Mouse (Mus musculus): ENCODE data around the gene 9430097D07Rik. TPM values are rescaled to one million over a fixed set of nuclear protein-coding genes. Genes with fewer than 3 reads are reported as not detected.

Gene 9430097D07Rik
- polyA plus RNA-seq, 1 experiment from 2014 or later: not detected

DNA sequence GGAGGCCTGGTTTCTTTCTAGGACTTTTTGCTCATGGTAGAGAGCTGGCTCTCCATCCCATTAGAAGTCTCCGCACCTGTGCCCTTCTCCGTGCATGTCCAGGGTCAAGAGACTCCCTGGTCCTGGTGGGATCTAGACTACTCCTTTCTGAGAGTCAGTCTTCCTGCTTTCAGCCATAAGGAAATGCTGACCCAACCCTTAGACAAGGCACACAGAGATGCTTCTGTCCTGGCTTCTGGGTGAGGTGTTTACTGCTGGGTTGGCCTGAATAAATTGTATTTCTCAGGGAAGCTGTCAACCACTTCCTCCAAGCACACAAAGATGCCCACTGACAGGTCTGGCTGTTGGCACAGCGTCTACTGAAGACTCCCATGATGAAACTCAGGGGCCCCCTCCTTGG, 23.9 kb upstream of the 9430097D07Rik start, which contains the start of gene St6galnac6:
Gene St6galnac6, plus strand, starts transcription at position 301 of the 400 bp plus-strand sequence.
- Histone ChIP-seq H3K9me3 (ENCODE audit: control insufficient read depth, low read length) (no peaks in the 10 kb centered on the region), H3K4me1 (replicated peaks; ENCODE audit: control insufficient read depth, insufficient read depth, low read length) (peaks cover 10% of the 10 kb centered on the region), H3K4me3 (ENCODE audit: low read length) (no peak within 1 kb of the TSS), H3K9ac (ENCODE audit: low read length) (no peak within 1 kb of the TSS), H3K27me3 (ENCODE audit: control insufficient read depth, insufficient read depth, low read depth, low read length) (no peaks in the 10 kb centered on the region), H3K4me2 (ENCODE audit: low read depth, low read length) (no peak within 1 kb of the TSS), H3K36me3 (ENCODE audit: control insufficient read depth, insufficient read depth, low read length) (peaks cover 5% of the 10 kb centered on the region), H3K27ac (ENCODE audit: low read length) (no peak within 1 kb of the TSS)
- ATAC-seq (ENCODE audit: low read depth): no peak
- WGBS: 90% methylated on average over 3 of the region's 3 CpGs

DNA sequence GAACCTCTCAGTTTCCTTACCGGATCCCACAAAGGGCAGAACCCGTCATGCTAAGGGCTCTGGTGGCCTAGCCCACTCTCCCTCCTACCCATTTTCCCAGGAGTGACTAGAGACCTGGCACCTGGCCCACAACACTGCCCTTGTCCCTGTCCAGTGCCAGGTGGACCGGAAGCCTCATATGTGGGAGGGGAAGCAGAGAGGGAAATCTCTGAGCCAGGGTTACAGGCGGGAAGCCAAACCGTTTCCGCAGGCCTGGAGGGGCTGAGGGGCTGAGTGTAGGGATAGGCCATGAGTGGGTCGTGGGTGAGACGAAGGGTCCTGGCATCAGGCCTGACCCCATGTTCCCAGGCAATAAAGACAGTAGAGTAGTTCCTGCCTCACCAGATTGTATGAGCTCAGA, 23.0 kb upstream of the 9430097D07Rik start:
- ATAC-seq (ENCODE audit: low read depth): no peak
- Histone ChIP-seq H3K9ac (ENCODE audit: low read length) (no peak overlapping the region), H3K27ac (ENCODE audit: low read length) (no peak overlapping the region), H3K4me2 (ENCODE audit: low read depth, low read length) (no peak overlapping the region), H3K9me3 (ENCODE audit: control insufficient read depth, low read length) (no peaks in the 10 kb centered on the region), H3K4me1 (replicated peaks; ENCODE audit: control insufficient read depth, insufficient read depth, low read length) (peaks cover 10% of the 10 kb centered on the region), H3K27me3 (ENCODE audit: control insufficient read depth, insufficient read depth, low read depth, low read length) (no peaks in the 10 kb centered on the region), H3K36me3 (ENCODE audit: control insufficient read depth, insufficient read depth, low read length) (peaks cover 9% of the 10 kb centered on the region), H3K4me3 (ENCODE audit: low read length) (no peak overlapping the region)
- WGBS: 78% methylated on average over 8 of the region's 8 CpGs

DNA sequence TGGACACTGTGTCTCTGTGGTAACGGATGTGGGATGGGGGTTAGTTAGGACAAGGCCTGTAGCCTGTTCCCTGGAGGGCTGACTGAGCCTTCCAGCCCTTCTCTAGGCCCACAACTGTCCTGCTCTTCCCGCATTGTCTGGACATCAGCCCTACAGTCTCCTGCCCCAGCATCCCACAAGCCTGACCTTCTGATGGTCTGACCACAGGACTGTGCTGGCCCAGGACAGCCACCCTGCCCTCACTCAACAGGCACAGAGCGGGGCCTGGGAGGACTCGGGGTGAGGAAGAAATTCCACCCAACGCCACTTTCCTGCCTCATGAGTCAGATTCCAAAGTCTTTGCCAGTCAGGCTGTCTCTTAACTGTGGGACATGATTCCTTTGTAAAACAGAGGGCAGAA, 22.2 kb upstream of the 9430097D07Rik start:
- Histone ChIP-seq H3K4me1 (replicated peaks; ENCODE audit: control insufficient read depth, insufficient read depth, low read length) (peaks cover 10% of the 10 kb centered on the region), H3K36me3 (ENCODE audit: control insufficient read depth, insufficient read depth, low read length) (peaks cover 9% of the 10 kb centered on the region), H3K27ac (ENCODE audit: low read length) (no peak overlapping the region), H3K9ac (ENCODE audit: low read length) (no peak overlapping the region), H3K9me3 (ENCODE audit: control insufficient read depth, low read length) (no peaks in the 10 kb centered on the region), H3K4me3 (ENCODE audit: low read length) (no peak overlapping the region), H3K27me3 (ENCODE audit: control insufficient read depth, insufficient read depth, low read depth, low read length) (no peaks in the 10 kb centered on the region), H3K4me2 (ENCODE audit: low read depth, low read length) (no peak overlapping the region)
- 84% methylated on average over 5 of the region's 5 CpGs for WGBS
- ATAC-seq (ENCODE audit: low read depth): no peak

DNA sequence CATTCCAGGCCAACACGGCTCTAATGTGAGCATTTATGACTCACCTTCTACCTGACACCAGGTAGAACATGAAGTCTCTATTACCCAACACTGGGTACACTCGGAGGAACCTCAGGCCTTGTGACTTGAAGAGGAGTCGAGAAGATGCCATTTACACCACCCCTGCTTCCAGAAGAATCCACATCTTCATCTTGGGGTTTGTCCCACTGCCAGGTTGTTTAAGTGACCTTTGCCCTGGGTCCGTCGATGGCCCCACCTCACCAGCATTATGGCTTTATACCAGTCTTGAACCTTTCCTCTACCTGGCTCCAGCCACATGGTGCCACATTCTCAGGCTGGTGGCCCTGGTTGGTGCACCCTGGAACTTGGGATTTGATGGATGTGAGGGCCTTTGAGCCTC, 21.8 kb upstream of the 9430097D07Rik start:
- no peak overlapping the region for H3K9ac ChIP-seq (ENCODE audit: low read length)

DNA sequence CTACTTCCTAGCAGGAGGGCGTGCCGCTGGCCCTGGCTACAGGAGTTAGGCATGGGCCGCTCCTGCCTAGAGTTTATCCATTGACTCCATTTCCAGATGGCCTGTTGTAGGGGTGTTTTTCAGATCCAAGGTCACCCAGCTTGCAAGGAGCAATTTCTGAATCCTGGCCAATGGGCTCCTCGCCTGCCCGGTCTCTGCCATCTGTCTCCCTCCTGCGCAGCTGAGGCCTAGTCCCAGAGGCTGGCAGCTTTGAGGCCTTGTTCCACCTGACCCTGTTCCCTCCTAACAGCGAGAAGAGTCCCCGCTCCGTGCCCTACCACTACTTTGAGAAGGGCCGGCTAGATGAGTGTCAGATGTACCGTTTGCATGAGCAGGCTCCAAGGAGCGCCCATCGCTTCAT, 21.2 kb upstream of the 9430097D07Rik start:
- Histone ChIP-seq H3K4me1 (replicated peaks; ENCODE audit: control insufficient read depth, insufficient read depth, low read length) (peaks cover 6% of the 10 kb centered on the region; the same call in 1 of the 2 replicates), H3K4me2 (ENCODE audit: low read depth, low read length) (no peak overlapping the region), H3K9ac (ENCODE audit: low read length) (no peak overlapping the region), H3K27ac (ENCODE audit: low read length) (no peak overlapping the region), H3K4me3 (ENCODE audit: low read length) (no peak overlapping the region), H3K36me3 (ENCODE audit: control insufficient read depth, insufficient read depth, low read length) (peaks cover 9% of the 10 kb centered on the region), H3K9me3 (ENCODE audit: control insufficient read depth, low read length) (no peaks in the 10 kb centered on the region), H3K27me3 (ENCODE audit: control insufficient read depth, insufficient read depth, low read depth, low read length) (no peaks in the 10 kb centered on the region)
- no peak for ATAC-seq (ENCODE audit: low read depth)
- WGBS: 89% methylated on average over 13 of the region's 13 CpGs

More for the DNA sequence above, 21.8 kb upstream of the 9430097D07Rik start:
- Histone ChIP-seq H3K4me1 (replicated peaks; ENCODE audit: control insufficient read depth, insufficient read depth, low read length) (peaks cover 11% of the 10 kb centered on the region), H3K27me3 (ENCODE audit: control insufficient read depth, insufficient read depth, low read depth, low read length) (no peaks in the 10 kb centered on the region), H3K9me3 (ENCODE audit: control insufficient read depth, low read length) (no peaks in the 10 kb centered on the region), H3K27ac (ENCODE audit: low read length) (no peak overlapping the region), H3K4me2 (ENCODE audit: low read depth, low read length) (no peak overlapping the region), H3K36me3 (ENCODE audit: control insufficient read depth, insufficient read depth, low read length) (peaks cover 9% of the 10 kb centered on the region), H3K4me3 (ENCODE audit: low read length) (no peak overlapping the region)
- ATAC-seq (ENCODE audit: low read depth): no peak
- WGBS: 80% methylated on average over 5 of the region's 5 CpGs

DNA sequence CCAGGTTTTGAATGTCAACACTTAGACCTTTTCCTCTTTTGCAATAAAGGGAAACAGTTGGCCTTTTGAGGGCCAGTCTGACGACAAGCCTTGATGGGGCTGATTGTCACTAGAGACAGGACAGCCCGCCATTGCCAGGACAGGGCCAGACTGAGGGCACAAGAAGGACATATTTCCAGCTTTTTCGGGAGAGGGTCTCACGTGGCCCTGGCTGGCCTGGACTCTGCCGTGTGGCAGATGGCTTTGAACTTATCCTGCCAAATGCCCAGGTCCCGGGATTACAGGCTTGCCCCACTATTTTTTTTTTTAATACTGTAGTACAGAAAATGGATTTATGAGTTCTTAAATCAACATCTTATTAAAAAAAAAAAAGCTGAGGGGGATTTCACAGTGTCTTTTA, 15.8 kb upstream of the 9430097D07Rik start:
- Histone ChIP-seq H3K36me3 (ENCODE audit: control insufficient read depth, insufficient read depth, low read length) (peaks cover 4% of the 10 kb centered on the region), H3K4me2 (ENCODE audit: low read depth, low read length) (no peak overlapping the region), H3K9ac (ENCODE audit: low read length) (no peak overlapping the region), H3K9me3 (ENCODE audit: control insufficient read depth, low read length) (no peaks in the 10 kb centered on the region), H3K27me3 (ENCODE audit: control insufficient read depth, insufficient read depth, low read depth, low read length) (no peaks in the 10 kb centered on the region), H3K27ac (ENCODE audit: low read length) (no peak overlapping the region), H3K4me3 (ENCODE audit: low read length) (no peak overlapping the region), H3K4me1 (replicated peaks; ENCODE audit: control insufficient read depth, insufficient read depth, low read length) (peaks cover 37% of the 10 kb centered on the region)
- 57% methylated on average over 6 of the region's 6 CpGs for WGBS
- no peak for ATAC-seq (ENCODE audit: low read depth)

DNA sequence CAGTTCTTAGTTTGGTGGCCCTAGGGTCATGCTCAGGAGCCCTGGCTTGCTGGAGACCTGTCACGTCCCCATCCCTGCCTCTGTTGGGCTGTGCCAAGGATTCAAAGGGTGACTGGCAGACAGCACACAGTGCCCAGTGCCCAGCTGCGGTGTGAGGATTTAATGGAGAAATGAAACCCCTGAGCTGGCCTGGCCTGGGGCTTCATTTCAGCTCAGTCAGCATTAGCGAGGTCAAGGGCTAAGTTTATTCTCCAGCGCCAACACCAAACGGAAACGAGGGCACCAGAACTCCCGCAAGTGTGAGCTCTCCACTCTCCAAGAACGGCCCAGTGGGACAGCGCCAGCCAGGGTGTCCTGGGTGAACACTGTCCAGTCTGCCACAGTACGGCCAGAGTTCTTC, 14.7 kb upstream of the 9430097D07Rik start:
- peaks cover 4% of the 10 kb centered on the region for H3K36me3 ChIP-seq (ENCODE audit: control insufficient read depth, insufficient read depth, low read length)
- H3K4me2 ChIP-seq (ENCODE audit: low read depth, low read length): no peak overlapping the region
- H3K27me3 ChIP-seq (ENCODE audit: control insufficient read depth, insufficient read depth, low read depth, low read length): no peaks in the 10 kb centered on the region
- no peak overlapping the region for H3K27ac ChIP-seq (ENCODE audit: low read length)
- 62% methylated on average over 10 of the region's 10 CpGs for WGBS
- no peak overlapping the region for H3K4me3 ChIP-seq (ENCODE audit: low read length)
- peaks cover 38% of the 10 kb centered on the region for H3K4me1 ChIP-seq (replicated peaks; ENCODE audit: control insufficient read depth, insufficient read depth, low read length)
- ATAC-seq (ENCODE audit: low read depth): no peak
- H3K9me3 ChIP-seq (ENCODE audit: control insufficient read depth, low read length): no peaks in the 10 kb centered on the region
- no peak overlapping the region for H3K9ac ChIP-seq (ENCODE audit: low read length)

DNA sequence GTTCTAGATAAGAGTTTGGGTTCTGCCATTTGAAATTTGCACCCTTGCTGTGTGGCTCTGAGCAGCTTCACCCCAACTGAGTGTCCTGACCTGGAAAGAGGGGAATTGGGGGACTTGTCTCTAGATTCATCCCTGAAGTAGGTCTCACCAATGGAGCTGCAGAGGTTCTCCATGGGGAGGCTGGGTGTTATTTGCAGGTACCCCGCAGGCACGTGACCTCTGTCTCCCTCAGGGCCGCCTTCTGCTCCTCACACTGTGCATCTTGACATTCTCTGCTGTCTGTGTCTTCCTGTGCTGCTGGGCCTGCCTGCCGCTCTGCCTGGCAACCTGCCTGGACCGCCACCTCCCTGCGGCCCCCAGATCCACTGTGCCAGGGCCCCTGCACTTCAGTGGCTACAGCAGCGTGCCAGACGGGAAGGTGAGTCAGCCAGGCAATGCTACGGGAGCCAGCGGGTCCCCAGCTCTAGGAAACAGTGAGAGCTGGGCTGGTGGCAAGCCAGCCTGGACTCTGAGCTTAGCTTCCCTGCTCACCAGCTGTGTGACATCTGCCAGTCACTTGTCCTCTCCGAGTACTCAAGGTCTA, 13.8 kb upstream of the 9430097D07Rik start:
- no peak overlapping the region for H3K4me3 ChIP-seq (ENCODE audit: low read length)
- ATAC-seq (ENCODE audit: low read depth): no peak
- H3K27ac ChIP-seq (ENCODE audit: low read length): no peak overlapping the region
- H3K36me3 ChIP-seq (ENCODE audit: control insufficient read depth, insufficient read depth, low read length): peaks cover 3% of the 10 kb centered on the region
- peaks cover 38% of the 10 kb centered on the region for H3K4me1 ChIP-seq (replicated peaks; ENCODE audit: control insufficient read depth, insufficient read depth, low read length)
- WGBS: 41% methylated on average over 11 of the region's 11 CpGs
- no peak overlapping the region for H3K4me2 ChIP-seq (ENCODE audit: low read depth, low read length)
- H3K27me3 ChIP-seq (ENCODE audit: control insufficient read depth, insufficient read depth, low read depth, low read length): no peaks in the 10 kb centered on the region
- 0 out of 2 replicates have a peak overlapping the region, but pooled peaks have one; percentile 17 for H3K9ac ChIP-seq (ENCODE audit: low read length)
- H3K9me3 ChIP-seq (ENCODE audit: control insufficient read depth, low read length): no peaks in the 10 kb centered on the region

DNA sequence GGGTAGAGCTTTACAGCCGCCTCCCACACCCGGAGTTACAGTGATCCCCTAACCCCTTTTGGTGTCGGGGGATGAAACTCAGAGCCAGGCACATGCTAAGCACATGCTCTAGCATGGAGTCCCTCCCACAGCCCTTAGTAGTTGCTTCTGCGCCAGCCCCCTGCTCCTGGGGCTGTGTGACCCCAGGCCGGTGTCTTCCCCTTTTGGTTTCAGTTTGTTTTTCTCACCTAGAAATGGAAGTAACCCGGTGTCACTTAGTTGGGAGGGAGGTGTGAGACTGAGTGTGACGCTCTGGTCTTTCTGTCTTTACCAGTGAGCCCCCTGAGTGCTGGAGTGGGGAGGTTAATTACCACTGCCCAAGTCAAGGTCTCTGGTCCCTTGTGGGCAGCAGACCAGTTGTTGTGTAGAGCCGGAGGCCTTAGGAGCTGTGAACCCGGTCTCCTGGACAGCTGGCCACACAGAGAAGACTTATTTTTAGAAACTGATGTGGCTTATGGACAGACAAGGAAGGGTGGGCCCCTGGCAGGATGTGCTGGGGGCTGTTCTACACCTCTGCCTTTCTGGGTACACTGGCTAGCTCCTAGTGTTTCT, 12.3 kb upstream of the 9430097D07Rik start:
- peak overlapping the region; percentile 53 for H3K27ac ChIP-seq (ENCODE audit: low read length)

More for the DNA sequence above, 12.3 kb upstream of the 9430097D07Rik start:
- H3K36me3 ChIP-seq (ENCODE audit: control insufficient read depth, insufficient read depth, low read length): no peaks in the 10 kb centered on the region
- 25% methylated on average over 9 of the region's 9 CpGs for WGBS
- H3K9ac ChIP-seq (ENCODE audit: low read length): peak overlapping the region; percentile 69
- peaks cover 43% of the 10 kb centered on the region for H3K4me1 ChIP-seq (replicated peaks; ENCODE audit: control insufficient read depth, insufficient read depth, low read length)
- ATAC-seq (ENCODE audit: low read depth): no peak
- H3K9me3 ChIP-seq (ENCODE audit: control insufficient read depth, low read length): no peaks in the 10 kb centered on the region
- peak overlapping the region; percentile 77 for H3K4me2 ChIP-seq (ENCODE audit: low read depth, low read length)
- H3K4me3 ChIP-seq (ENCODE audit: low read length): peak overlapping the region; percentile 64
- no peaks in the 10 kb centered on the region for H3K27me3 ChIP-seq (ENCODE audit: control insufficient read depth, insufficient read depth, low read depth, low read length)
